Mouse (Mus musculus) thymus, adult 2 months (tissue): ENCODE results near the gene Ralb. TPM values are rescaled to one million over a fixed set of nuclear protein-coding genes. Genes with fewer than 3 reads are reported as not detected.

Experiments used
- DNase-seq: peaks from one replicate; pipeline ENCODE4 v3.0.0; 2021
- H3K27ac ChIP-seq: fragments of 200-500 bp; 2 replicates; pipeline ENCODE4 v1.5.1; 2012; ENCODE audit warnings: low read length, control low read depth; ENCODE audit not compliant: control insufficient read depth, insufficient read depth
- H3K27me3 ChIP-seq: fragments of 200-500 bp; 2 replicates; pipeline ENCODE4 v1.6.1; 2012; ENCODE audit warnings: mild to moderate bottlenecking, low read length, moderate library complexity, mixed read lengths; ENCODE audit not compliant: control insufficient read depth, insufficient read depth
- H3K36me3 ChIP-seq: fragments of 200-500 bp; 2 replicates; pipeline ENCODE4 v1.6.1; 2012; ENCODE audit warnings: mild to moderate bottlenecking, low read length, moderate library complexity; ENCODE audit not compliant: control insufficient read depth, insufficient read depth
- H3K4me1 ChIP-seq: fragments of 200-500 bp; replicated peaks from 2 replicates; pipeline ENCODE4 v1.6.1; 2012; ENCODE audit warnings: low read length; ENCODE audit not compliant: control insufficient read depth, insufficient read depth
- H3K4me3 ChIP-seq: fragments of 200-500 bp; 2 replicates; pipeline ENCODE4 v1.5.1; 2012; ENCODE audit warnings: mild to moderate bottlenecking, low read length, control low read depth, moderate library complexity; ENCODE audit not compliant: control insufficient read depth, insufficient read depth
- CTCF ChIP-seq: fragments of 200-500 bp; IDR thresholded peaks from 2 replicates; pipeline ENCODE4 v1.5.1; 2012; ENCODE audit warnings: mild to moderate bottlenecking, control low read depth, low read length, moderate library complexity, borderline replicate concordance; ENCODE audit not compliant: control insufficient read depth, poor library complexity, insufficient read depth; ENCODE audit errors: extremely low read depth
- POLR2A ChIP-seq: fragments of 200-500 bp; IDR thresholded peaks from 2 replicates; pipeline ENCODE4 v1.6.1; 2012; ENCODE audit warnings: mild to moderate bottlenecking, low read length, control low read depth, moderate library complexity; ENCODE audit not compliant: control insufficient read depth, poor library complexity, insufficient read depth; ENCODE audit errors: extremely low read depth
- WGBS: fragments of 180-500 bp; shearing (Covaris S2); methylation state at CpG from one replicate; pipeline ENCODE4 v1.1.7; 2018; 5-methylcytosine and 5-hydroxymethylcytosine counted together
- polyA plus RNA-seq: library from polyadenylated mRNA; depleted of rRNA; stranded (reverse); fragments of >200 nt; gene quantifications from 2 replicates; pipeline ENCODE4 v1.2.3, GENCODE M21; 2012; rRNA removed

Gene Ralb
- polyA plus RNA-seq, 1 experiment = 32.4 TPM

DNA sequence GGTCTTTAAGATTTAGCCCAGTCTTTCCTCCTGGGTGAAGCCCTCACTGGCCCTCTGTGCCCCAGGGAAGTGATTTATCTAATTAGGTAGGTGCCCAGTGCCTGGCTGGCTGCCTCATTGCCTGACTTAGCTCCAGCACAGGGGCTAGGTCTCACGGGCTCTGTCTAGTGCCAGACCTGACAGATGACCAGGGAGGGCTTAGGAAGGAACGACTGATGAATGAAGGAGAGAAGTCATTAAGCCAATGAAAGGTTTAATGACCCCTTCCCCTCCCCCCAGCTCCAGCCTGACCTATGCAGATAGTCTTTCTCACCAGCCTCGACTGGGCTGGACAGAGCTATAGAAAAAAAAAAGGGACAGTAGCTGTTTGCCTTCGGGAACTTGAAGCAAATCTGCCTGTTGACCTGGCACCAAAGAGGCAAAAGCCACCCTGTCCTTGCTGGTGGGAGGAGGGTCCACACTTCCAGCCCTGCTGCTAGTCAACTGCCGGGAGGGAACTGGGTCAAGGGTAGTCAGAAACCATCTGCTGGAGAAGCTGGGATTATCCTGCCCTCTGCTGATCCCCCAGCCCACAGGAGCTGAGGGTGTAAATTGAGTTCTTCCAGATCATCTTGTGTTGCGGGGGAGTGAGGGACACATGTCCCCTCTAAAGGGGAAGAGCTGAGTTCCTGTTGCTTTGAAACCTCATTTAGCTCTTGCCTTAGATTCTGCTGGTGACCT lies 80.3 kb downstream of the Ralb start:
- 31% methylated on average over 6 of the region's 6 CpGs for WGBS
- Histone ChIP-seq H3K4me3 (no peak overlapping the region), H3K36me3 (no peaks in the 10 kb centered on the region), H3K27ac (no peak overlapping the region), H3K27me3 (peaks cover 23% of the 10 kb centered on the region), H3K4me1 (no peaks in the 10 kb centered on the region; the same call in 1 of the 2 replicates)
- DNase-seq = no peak
- TF ChIP-seq CTCF (no peak), POLR2A (no peak)

- no peak overlapping the region for H3K4me3 ChIP-seq
- 12% methylated on average over 14 of the region's 14 CpGs for WGBS
- H3K27ac ChIP-seq = no peak overlapping the region
- DNase-seq = no peak
- H3K27me3 ChIP-seq = peaks cover 23% of the 10 kb centered on the region
- no peaks in the 10 kb centered on the region for H3K36me3 ChIP-seq
- no peaks in the 10 kb centered on the region; the same call in 1 of the 2 replicates for H3K4me1 ChIP-seq
- TF ChIP-seq CTCF = no peak
- TF ChIP-seq POLR2A = no peak
These were observed 81.1 kb downstream of the Ralb start for GRCm38 (mm10) chr1:119423510-119423909.

GRCm38 (mm10) chr1:119422460-119423015 lies 82.1 kb downstream of the Ralb start:
- H3K4me3 ChIP-seq = no peak overlapping the region
- no peak overlapping the region for H3K27ac ChIP-seq
- peaks cover 26% of the 10 kb centered on the region for H3K27me3 ChIP-seq
- DNase-seq = no peak
- WGBS = 5% methylated on average over 30 of the region's 32 CpGs
- H3K36me3 ChIP-seq = no peaks in the 10 kb centered on the region
- H3K4me1 ChIP-seq = no peaks in the 10 kb centered on the region; the same call in 1 of the 2 replicates
- TF ChIP-seq POLR2A = no peak
- TF ChIP-seq CTCF = no peak

DNA sequence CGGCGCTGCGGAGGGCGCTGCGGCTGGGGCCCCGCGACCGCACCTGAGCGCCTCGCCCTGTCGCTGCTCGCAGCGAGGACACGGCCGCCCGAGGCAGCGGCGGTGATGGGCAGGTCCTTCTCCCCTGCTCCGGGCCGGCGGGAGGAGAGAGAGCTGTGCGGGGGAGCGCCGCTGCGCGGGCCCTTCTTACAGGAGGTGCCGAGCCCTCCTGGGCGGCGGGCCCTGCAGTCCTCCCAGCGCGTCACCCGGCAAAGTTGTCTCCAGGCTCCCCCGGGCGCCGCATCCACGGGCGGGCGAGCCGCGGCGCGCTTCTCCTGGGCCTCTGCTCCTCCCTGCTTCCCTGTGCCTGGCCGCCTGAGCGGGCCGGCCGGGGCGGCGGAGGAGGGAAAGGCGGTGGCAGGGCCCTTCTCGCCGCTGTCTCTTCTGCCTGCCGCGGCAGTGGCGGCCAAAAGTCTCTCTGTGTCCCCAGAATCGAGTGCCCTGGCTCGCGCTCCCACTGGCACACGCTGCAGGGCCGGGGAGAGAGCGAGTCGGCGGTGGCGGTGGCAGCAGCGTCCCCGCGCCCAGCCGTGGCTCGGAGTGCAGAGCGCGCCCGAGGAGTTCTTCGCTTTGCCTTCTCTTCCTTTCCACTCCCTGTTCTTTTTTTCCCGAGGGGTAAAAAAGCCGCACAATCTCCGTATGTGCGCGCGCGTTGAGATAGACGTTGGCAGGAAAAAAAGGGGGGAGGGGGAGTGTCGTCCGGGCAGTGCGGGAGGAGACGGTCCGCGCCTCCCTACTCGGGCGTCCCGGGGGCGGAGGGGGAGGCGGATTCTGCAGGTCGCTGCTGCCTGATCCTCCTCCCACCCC lies 82.8 kb downstream of the Ralb start, which contains the start of gene Inhbb:
Gene Inhbb, minus strand, starts transcription at position 673 of the 846 bp plus-strand sequence.
- WGBS = 1% methylated on average over 90 of the region's 92 CpGs
- DNase-seq = no peak
- no peaks in the 10 kb centered on the region for H3K36me3 ChIP-seq
- H3K27ac ChIP-seq = no peak within 1 kb of the TSS
- H3K4me3 ChIP-seq = peak within 1 kb of the TSS; percentile 19
- TF ChIP-seq CTCF (no peak), POLR2A (no peak)
- peaks cover 26% of the 10 kb centered on the region for H3K27me3 ChIP-seq
- no peaks in the 10 kb centered on the region; the same call in 1 of the 2 replicates for H3K4me1 ChIP-seq

DNA sequence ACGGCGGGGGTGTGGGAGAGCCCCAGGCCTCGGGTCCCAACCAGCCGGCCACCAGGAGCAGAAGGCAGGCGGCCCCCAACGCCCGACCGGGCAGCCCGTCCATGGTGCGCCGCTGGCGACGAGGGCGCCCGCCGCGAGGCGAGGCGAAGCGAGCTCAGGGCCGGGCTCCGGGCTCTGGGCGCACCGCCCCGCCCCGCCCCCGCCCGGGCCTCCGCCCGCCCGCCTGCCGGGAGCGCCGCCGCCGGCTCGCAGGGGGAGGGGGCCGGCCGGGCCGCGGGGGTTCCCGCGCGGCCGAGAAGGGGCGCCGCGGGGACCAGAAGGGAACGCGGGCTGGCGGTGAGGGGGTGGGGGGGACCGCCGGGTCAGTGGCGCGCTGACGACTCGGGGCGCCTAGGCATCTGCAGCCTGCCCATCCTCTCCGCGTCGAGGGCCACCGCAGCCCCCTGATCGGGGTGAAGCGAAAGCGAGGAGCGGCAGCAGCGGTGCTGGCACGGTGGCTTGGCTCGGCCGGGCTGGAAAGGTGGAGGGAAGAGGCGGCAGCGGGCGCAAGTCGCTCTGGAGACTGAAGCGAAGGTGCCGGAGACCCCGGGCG lies 83.5 kb downstream of the Ralb start:
- Histone ChIP-seq H3K27ac (no peak overlapping the region), H3K36me3 (no peaks in the 10 kb centered on the region), H3K27me3 (peaks cover 26% of the 10 kb centered on the region), H3K4me3 (peak overlapping the region; percentile 19), H3K4me1 (no peaks in the 10 kb centered on the region; the same call in 1 of the 2 replicates)
- TF ChIP-seq CTCF = no peak
- TF ChIP-seq POLR2A = no peak
- no peak for DNase-seq
- 2% methylated on average over 72 of the region's 78 CpGs for WGBS

Other genes starting within 250 kb of the Ralb start
- gene Inhbb, start 82.5 kb downstream of the Ralb start, polyA plus RNA-seq = 2.5 and 3.6 TPM in 2 replicates
- gene Tmem185b, start 21.4 kb upstream of the Ralb start, polyA plus RNA-seq = 61.2 and 64.8 TPM in 2 replicates
- 1.1 and 1.6 TPM in 2 replicates for gene Epb41l5, start 144.2 kb upstream of the Ralb start, polyA plus RNA-seq